Mouse (Mus musculus): ENCODE data around the gene Olfr1396.

DNA sequence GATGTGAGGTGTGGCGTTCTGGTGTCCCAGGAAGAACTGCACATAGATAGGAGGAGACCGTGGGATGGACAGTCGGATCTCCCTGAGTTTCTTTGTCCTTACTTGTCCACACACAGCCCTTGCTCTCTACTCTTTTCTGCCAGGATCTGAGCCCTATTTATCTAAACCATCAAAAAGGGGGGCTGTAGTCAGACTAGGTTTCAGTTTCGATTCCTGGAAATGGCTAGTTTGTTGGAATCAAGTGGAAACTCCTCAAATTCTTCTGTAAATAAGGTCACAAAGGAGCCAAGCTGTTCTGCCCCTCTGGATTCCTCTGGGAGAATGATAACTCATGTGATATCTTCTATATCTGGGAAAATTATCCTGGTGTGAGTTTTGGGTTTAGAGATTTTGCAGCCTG, 33.3 kb downstream of the Olfr1396 start:
- TF ChIP-seq CTCF (IDR thresholded peaks at IDR 0.05; ENCODE audit: extremely low read depth, insufficient read depth, insufficient read length, insufficient replicate concordance) = no peak
- no peak for TF ChIP-seq POLR2A (IDR thresholded peaks at IDR 0.05; ENCODE audit: low read depth, low read length)
